Mouse (Mus musculus) limb, embryonic 11.5 days (tissue): ENCODE data around the gene Acta2. TPM values are rescaled to one million over a fixed set of nuclear protein-coding genes. Genes with fewer than 3 reads are reported as not detected.

ENCODE experiments used
- ATAC-seq: fragments of 200-750 bp; cut with Nextera tagmentation; 2 replicates; pipeline ENCODE4 v1.8.0; 2017; ENCODE audit warnings: low read depth; ENCODE audit not compliant: insufficient number of reproducible peaks, low FRiP score, low TSS enrichment
- DNase-seq: peaks from one replicate; pipeline ENCODE4 v3.0.0-alpha.2; 2015; ENCODE audit warnings: low spot score
- H3K27ac ChIP-seq: fragments of 300-500 bp; sonication (generic); replicated peaks from 2 replicates; pipeline ENCODE4 v1.5.1; 2014; ENCODE audit warnings: low read depth, mild to moderate bottlenecking, low read length
- H3K27me3 ChIP-seq: fragments of 300-500 bp; sonication (generic); 2 replicates; pipeline ENCODE4 v1.6.1; 2014; ENCODE audit warnings: mild to moderate bottlenecking, low read length, mixed read lengths; ENCODE audit not compliant: control insufficient read depth, insufficient read depth
- H3K36me3 ChIP-seq: fragments of 300-500 bp; sonication (generic); 2 replicates; pipeline ENCODE4 v1.6.1; 2014; ENCODE audit warnings: mild to moderate bottlenecking, low read length, moderate library complexity, mixed read lengths; ENCODE audit not compliant: control insufficient read depth, insufficient read depth
- H3K4me1 ChIP-seq: fragments of 300-500 bp; sonication (generic); 2 replicates; pipeline ENCODE4 v1.6.1; 2014; ENCODE audit warnings: low read length, mixed read lengths; ENCODE audit not compliant: control insufficient read depth, insufficient read depth
- H3K4me2 ChIP-seq: fragments of 300-500 bp; sonication (generic); 2 replicates; pipeline ENCODE4 v1.6.1; 2014; ENCODE audit warnings: low read depth, mild to moderate bottlenecking, moderate library complexity; ENCODE audit not compliant: severe bottlenecking
- H3K4me3 ChIP-seq: fragments of 300-500 bp; sonication (generic); 2 replicates; pipeline ENCODE4 v1.5.1; 2014; ENCODE audit warnings: low read depth, low read length
- H3K9ac ChIP-seq: fragments of 300-500 bp; sonication (generic); 2 replicates; pipeline ENCODE4 v1.6.1; 2014; ENCODE audit warnings: mild to moderate bottlenecking, low read length
- H3K9me3 ChIP-seq: fragments of 300-500 bp; sonication (generic); 2 replicates; pipeline ENCODE4 v1.6.1; 2016; ENCODE audit warnings: low read length; ENCODE audit not compliant: control insufficient read depth
- WGBS: fragments of 180-500 bp; shearing (Covaris S2); extraction: QIAGEN DNeasy Blood & Tissue Kit; methylation state at CpG from one replicate; pipeline ENCODE4 v1.1.7; 2014; 5-methylcytosine and 5-hydroxymethylcytosine counted together
- polyA plus RNA-seq: library from polyadenylated mRNA; unstranded; fragments of >200 nt; fragmentation: Nextera tagmentation; extraction: Ambion mirVana; gene quantifications from 2 replicates; pipeline ENCODE4 v1.2.1, GENCODE M21; 2014

The Acta2 gene
- polyA plus RNA-seq, 1 experiment from 2014 or later, result 48.5 TPM

- Histone ChIP-seq H3K27ac (no peak overlapping the region), H3K9me3 (no peaks in the 10 kb centered on the region), H3K4me2 (no peak overlapping the region), H3K9ac (no peak overlapping the region), H3K27me3 (no peaks in the 10 kb centered on the region), H3K4me3 (no peak overlapping the region), H3K36me3 (no peaks in the 10 kb centered on the region), H3K4me1 (peaks cover 2% of the 10 kb centered on the region; the same call in 1 of the 2 replicates)
- ATAC-seq, result no peak
- WGBS, result 74% methylated on average over 4 of the region's 4 CpGs
- DNase-seq, result no peak
Measured at GRCm38 (mm10) chr19:34198901-34199300, 56.5 kb downstream of the Acta2 start.

GRCm38 (mm10) chr19:34198066-34198465, 57.3 kb downstream of the Acta2 start:
- Histone ChIP-seq H3K4me2 (no peak overlapping the region), H3K27me3 (no peaks in the 10 kb centered on the region), H3K9me3 (no peaks in the 10 kb centered on the region), H3K36me3 (no peaks in the 10 kb centered on the region), H3K9ac (no peak overlapping the region), H3K27ac (no peak overlapping the region), H3K4me3 (no peak overlapping the region), H3K4me1 (peaks cover 6% of the 10 kb centered on the region; the same call in 1 of the 2 replicates)
- 100% methylated on average over 1 of the region's 1 CpGs for WGBS
- DNase-seq (no peak), ATAC-seq (no peak)

GRCm38 (mm10) chr19:34195031-34195430, 60.4 kb downstream of the Acta2 start:
- H3K9ac ChIP-seq, result no peak overlapping the region
- no peaks in the 10 kb centered on the region for H3K36me3 ChIP-seq
- H3K27ac ChIP-seq, result no peak overlapping the region
- H3K4me3 ChIP-seq, result no peak overlapping the region
- no peak overlapping the region for H3K4me2 ChIP-seq
- WGBS, result 21% methylated on average over 2 of the region's 2 CpGs
- no peaks in the 10 kb centered on the region for H3K27me3 ChIP-seq
- DNase-seq (no peak), ATAC-seq (peak; percentile 45; the same call in 1 of the 2 replicates)
- H3K4me1 ChIP-seq, result peaks cover 15% of the 10 kb centered on the region; the same call in 1 of the 2 replicates
- H3K9me3 ChIP-seq, result no peaks in the 10 kb centered on the region

- no peak for ATAC-seq
- Histone ChIP-seq H3K4me3 (no peak overlapping the region), H3K4me2 (0 out of 2 replicates have a peak overlapping the region, but pooled peaks have one; percentile 87), H3K4me1 (peaks cover 15% of the 10 kb centered on the region; the same call in 1 of the 2 replicates), H3K36me3 (no peaks in the 10 kb centered on the region), H3K27ac (no peak overlapping the region), H3K27me3 (no peaks in the 10 kb centered on the region), H3K9ac (no peak overlapping the region), H3K9me3 (no peaks in the 10 kb centered on the region)
- 68% methylated on average over 6 of the region's 6 CpGs for WGBS
- DNase-seq, result no peak
Measured at GRCm38 (mm10) chr19:34194132-34194745, 61.2 kb downstream of the Acta2 start.

GRCm38 (mm10) chr19:34193683-34194082, 61.7 kb downstream of the Acta2 start:
- Histone ChIP-seq H3K27ac (no peak overlapping the region), H3K36me3 (no peaks in the 10 kb centered on the region), H3K4me1 (peaks cover 15% of the 10 kb centered on the region; the same call in 1 of the 2 replicates), H3K4me2 (peak overlapping the region; percentile 87), H3K4me3 (peak overlapping the region; percentile 67; the same call in 1 of the 2 replicates), H3K9me3 (no peaks in the 10 kb centered on the region), H3K27me3 (no peaks in the 10 kb centered on the region), H3K9ac (no peak overlapping the region)
- DNase-seq (no peak), ATAC-seq (no peak)
- WGBS, result 38% methylated on average over 9 of the region's 9 CpGs

GRCm38 (mm10) chr19:34193149-34193548, 62.2 kb downstream of the Acta2 start:
- no peaks in the 10 kb centered on the region for H3K36me3 ChIP-seq
- no peak overlapping the region for H3K27ac ChIP-seq
- H3K9ac ChIP-seq, result no peak overlapping the region
- peak overlapping the region; percentile 67 for H3K4me3 ChIP-seq
- 3% methylated on average over 9 of the region's 9 CpGs for WGBS
- H3K4me2 ChIP-seq, result peak overlapping the region; percentile 87
- ATAC-seq (no peak), DNase-seq (peak; percentile 59)
- no peaks in the 10 kb centered on the region for H3K27me3 ChIP-seq
- H3K4me1 ChIP-seq, result peaks cover 15% of the 10 kb centered on the region; the same call in 1 of the 2 replicates
- no peaks in the 10 kb centered on the region for H3K9me3 ChIP-seq

- Histone ChIP-seq H3K27ac (peak within 1 kb of the TSS; percentile 14), H3K27me3 (no peaks in the 10 kb centered on the region), H3K4me1 (peaks cover 15% of the 10 kb centered on the region; the same call in 1 of the 2 replicates), H3K36me3 (no peaks in the 10 kb centered on the region), H3K9me3 (no peaks in the 10 kb centered on the region), H3K4me3 (peak within 1 kb of the TSS; percentile 67), H3K4me2 (peak within 1 kb of the TSS; percentile 87), H3K9ac (peak within 1 kb of the TSS; percentile 64)
- peak; percentile 75 for DNase-seq
- ATAC-seq, result peak; percentile 64
- WGBS, result 1% methylated on average over 62 of the region's 62 CpGs
Measured at GRCm38 (mm10) chr19:34192008-34192963, 63.1 kb downstream of the Acta2 start, which contains the start of gene Stambpl1. Gene Stambpl1 (plus strand): TSS chr19:34192229.

GRCm38 (mm10) chr19:34191645-34192007, 63.8 kb downstream of the Acta2 start:
- DNase-seq (no peak), ATAC-seq (no peak)
- H3K9ac ChIP-seq, result no peak overlapping the region
- 25% methylated on average over 10 of the region's 10 CpGs for WGBS
- no peaks in the 10 kb centered on the region for H3K9me3 ChIP-seq
- H3K4me1 ChIP-seq, result peaks cover 15% of the 10 kb centered on the region; the same call in 1 of the 2 replicates
- no peak overlapping the region for H3K27ac ChIP-seq
- H3K27me3 ChIP-seq, result no peaks in the 10 kb centered on the region
- peak overlapping the region; percentile 67 for H3K4me3 ChIP-seq
- no peaks in the 10 kb centered on the region for H3K36me3 ChIP-seq
- H3K4me2 ChIP-seq, result peak overlapping the region; percentile 87
